Mouse (Mus musculus): ENCODE results near the gene Glyctk. TPM values are rescaled to one million over a fixed set of nuclear protein-coding genes. Genes with fewer than 3 reads are reported as not detected.

The Glyctk gene
- polyA plus RNA-seq (2015; fragmentation: Nextera tagmentation; extraction: Ambion mirVana): 0.93 and 1.1 TPM in 2 replicates

GRCm38 (mm10) chr9:106158037-106158491 lies at the start of gene Glyctk:
TSS of gene Glyctk (minus strand) at chr9:106158138.

GRCm38 (mm10) chr9:106202819-106203636 lies 45.1 kb upstream of the Glyctk start, which contains the start of gene Twf2:
TSS of gene Twf2 (plus strand) at chr9:106203108.

GRCm38 (mm10) chr9:106199535-106200272 lies 41.8 kb upstream of the Glyctk start, which contains the start of gene Ppm1m:
TSS of gene Ppm1m (minus strand) at chr9:106199746.

GRCm38 (mm10) chr9:106170556-106171345 lies 12.8 kb upstream of the Glyctk start, which contains the start of gene Wdr82:
TSS of gene Wdr82 (plus strand) at chr9:106170928.

MicroRNAs within 50 kb of the gene (microRNA counts, 519-probe panel; counts per million panel counts)
- microRNA mmu-let-7g: 9,634 counts per million, percentile 91 among the panel's probes with 10 or more counts

Other genes with a start within 250 kb of the Glyctk start
- 0.18 and 0.33 TPM in 2 replicates for gene Col6a5, start 197.5 kb downstream of the Glyctk start, polyA plus RNA-seq (2015; fragmentation: Nextera tagmentation; extraction: Ambion mirVana)
- 0.22 TPM in 2 replicates for gene Col6a4, start 61.4 kb downstream of the Glyctk start, polyA plus RNA-seq (2015; fragmentation: Nextera tagmentation; extraction: Ambion mirVana)
- 10.7 and 11.4 TPM in 2 replicates for gene Wdr82, start 12.8 kb upstream of the Glyctk start, polyA plus RNA-seq (2015; fragmentation: Nextera tagmentation; extraction: Ambion mirVana)
- gene Ppm1m, start 41.6 kb upstream of the Glyctk start, polyA plus RNA-seq (2015; fragmentation: Nextera tagmentation; extraction: Ambion mirVana): 23.2 and 34.1 TPM in 2 replicates
- gene Twf2, start 45.0 kb upstream of the Glyctk start, polyA plus RNA-seq (2015; fragmentation: Nextera tagmentation; extraction: Ambion mirVana): 41.6 and 51.7 TPM in 2 replicates
- gene Tlr9, start 64.5 kb upstream of the Glyctk start, polyA plus RNA-seq (2015; fragmentation: Nextera tagmentation; extraction: Ambion mirVana): 0.29 and 0.41 TPM in 2 replicates
- gene Alas1, start 90.5 kb upstream of the Glyctk start, polyA plus RNA-seq (2015; fragmentation: Nextera tagmentation; extraction: Ambion mirVana): 64.1 and 89.0 TPM in 2 replicates
- gene Poc1a, start 122.9 kb upstream of the Glyctk start, polyA plus RNA-seq (2015; fragmentation: Nextera tagmentation; extraction: Ambion mirVana): 29.8 TPM in 2 replicates
- gene Dusp7, start 210.5 kb upstream of the Glyctk start, polyA plus RNA-seq (2015; fragmentation: Nextera tagmentation; extraction: Ambion mirVana): 9.0 and 11.9 TPM in 2 replicates